Comparison of ENCODE assay signal across 2 mouse cellular contexts in the genomic region with DNA sequence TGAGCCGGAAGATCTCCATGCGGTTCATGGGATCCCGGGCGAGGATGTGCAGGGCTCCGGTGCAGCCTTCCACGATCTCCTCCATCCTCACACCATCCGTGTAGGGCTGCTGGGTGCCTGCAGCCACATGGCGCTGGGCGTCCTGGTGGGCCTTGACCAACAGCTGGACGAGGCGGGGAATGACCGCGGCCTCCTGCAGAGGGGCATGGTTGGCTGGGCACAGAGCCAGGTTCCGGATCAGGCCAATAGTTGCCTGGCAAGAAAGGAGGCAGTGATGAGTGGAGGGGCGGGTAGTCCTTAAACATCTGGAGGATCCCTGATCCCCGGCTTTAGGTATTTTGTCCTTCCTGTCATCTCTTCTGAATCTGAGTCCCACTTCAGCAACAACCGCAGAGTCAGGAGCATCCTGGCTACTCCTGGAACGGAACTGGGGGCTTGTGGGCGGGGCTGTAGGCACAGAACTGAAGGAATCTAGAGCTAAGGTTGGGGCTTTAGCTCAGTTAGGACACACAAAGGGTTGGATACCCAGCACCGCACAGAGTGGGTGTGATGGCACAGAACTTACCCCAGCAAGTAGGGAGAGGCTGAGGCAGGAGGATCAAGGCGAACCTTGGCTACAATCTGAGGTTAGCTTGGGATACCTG.
TF ChIP-seq lines count a peak whose summit lies in the region.

No protein-coding gene starts in this region.

TF ChIP-seq in ES-E14, 5 proteins besides CTCF, POLR2A, EP300 and RAD21:
- no peak for TF ChIP-seq CHD2 (IDR thresholded peaks at IDR 0.05; ENCODE audit: low read depth, low read length)
- no peak for TF ChIP-seq HCFC1 (IDR thresholded peaks at IDR 0.05; ENCODE audit: borderline replicate concordance, insufficient read depth, low read length)
- no peak for TF ChIP-seq ZC3H11A (IDR thresholded peaks at IDR 0.05; ENCODE audit: borderline replicate concordance, low read depth, low read length)
- no peak for TF ChIP-seq MAFK (IDR thresholded peaks at IDR 0.05; ENCODE audit: insufficient read depth, low read depth, low read length)
- no peak for TF ChIP-seq ZNF384 (IDR thresholded peaks at IDR 0.05; ENCODE audit: low read depth, low read length)

TF ChIP-seq in myocyte, 11 proteins besides CTCF, POLR2A, EP300 and RAD21:
- TF ChIP-seq SRF (IDR thresholded peaks at IDR 0.05; ENCODE audit: control insufficient read depth, insufficient read length, low read depth) (no peak), MYOG (IDR thresholded peaks at IDR 0.05; ENCODE audit: control insufficient read depth in 1 of 3, insufficient read depth in 1 of 3, insufficient read length in 2 of 3, low read depth in 2 of 3) (peak in 2 of 3 experiments; percentile 33)
